Mouse (Mus musculus) intestine, embryonic 15.5 days (tissue): Measurements from ENCODE around the gene Wdr20. TPM values are rescaled to one million over a fixed set of nuclear protein-coding genes. Genes with fewer than 3 reads are reported as not detected.
"Not testable (repeated sequence)": the region's sequence is repeated elsewhere in the genome, so short reads cannot be mapped to it uniquely, and the experiment has no call there.

Experiments used
- ATAC-seq: fragments of 200-750 bp; cut with Nextera tagmentation; 2 replicates; pipeline ENCODE4 v1.8.0; 2017; ENCODE audit warnings: moderate TSS enrichment, moderate library complexity
- H3K27ac ChIP-seq: fragments of 300-500 bp; sonication (generic); 2 replicates; pipeline ENCODE4 v1.5.1; 2015; ENCODE audit warnings: mild to moderate bottlenecking, inconsistent platforms
- H3K27me3 ChIP-seq: fragments of 300-500 bp; sonication (generic); replicated peaks from 2 replicates; pipeline ENCODE4 v1.6.1; 2015; ENCODE audit warnings: inconsistent platforms
- H3K36me3 ChIP-seq: fragments of 300-500 bp; sonication (generic); 2 replicates; pipeline ENCODE4 v1.6.1; 2015; ENCODE audit warnings: inconsistent platforms
- H3K4me1 ChIP-seq: fragments of 300-500 bp; sonication (generic); replicated peaks from 2 replicates; pipeline ENCODE4 v1.6.1; 2015; ENCODE audit warnings: inconsistent platforms
- H3K4me2 ChIP-seq: fragments of 300-500 bp; sonication (generic); replicated peaks from 2 replicates; pipeline ENCODE4 v1.6.1; 2015; ENCODE audit warnings: mild to moderate bottlenecking, inconsistent platforms
- H3K4me3 ChIP-seq: fragments of 300-500 bp; sonication (generic); replicated peaks from 2 replicates; pipeline ENCODE4 v1.5.1; 2015; ENCODE audit warnings: inconsistent platforms
- H3K9ac ChIP-seq: fragments of 300-500 bp; sonication (generic); 2 replicates; pipeline ENCODE4 v1.6.1; 2015; ENCODE audit warnings: inconsistent platforms
- H3K9me3 ChIP-seq: fragments of 300-500 bp; sonication (generic); 2 replicates; pipeline ENCODE4 v1.6.1; 2016; ENCODE audit warnings: inconsistent platforms
- WGBS: fragments of 180-500 bp; shearing (Covaris S2); methylation state at CpG from one replicate; pipeline ENCODE4 v1.1.7; 2015; 5-methylcytosine and 5-hydroxymethylcytosine counted together
- polyA plus RNA-seq: library from polyadenylated mRNA; unstranded; fragments of >200 nt; fragmentation: Nextera tagmentation; extraction: Ambion mirVana; gene quantifications from 2 replicates; pipeline ENCODE4 v1.2.1, GENCODE M21; 2015

Wdr20 gene
- polyA plus RNA-seq, 1 experiment from 2014 or later = 19.8 TPM

DNA sequence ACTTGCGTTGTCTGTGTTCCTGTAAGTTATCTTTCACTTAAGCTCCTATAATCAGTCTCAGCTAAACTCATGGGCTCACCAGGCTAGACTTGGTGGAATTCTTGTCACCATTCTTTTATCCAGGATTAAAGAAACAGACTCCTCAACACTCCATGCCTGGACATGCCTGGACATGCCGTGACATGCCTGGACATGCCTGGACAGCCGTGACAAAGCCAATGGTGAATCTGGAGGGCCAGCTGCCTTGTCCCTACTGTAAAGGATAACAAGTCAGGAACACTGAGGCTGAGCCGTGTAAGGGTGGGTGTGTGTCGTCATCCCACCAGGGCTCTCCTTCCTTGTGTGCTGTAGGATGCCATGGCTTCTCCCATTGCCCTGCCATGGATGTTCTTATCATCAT lies 12.7 kb upstream of the Wdr20 start:
- no peak for ATAC-seq
- no peaks in the 10 kb centered on the region for H3K4me1 ChIP-seq
- 92% methylated on average over 5 of the region's 5 CpGs for WGBS
- H3K27ac ChIP-seq = no peak overlapping the region
- no peaks in the 10 kb centered on the region for H3K36me3 ChIP-seq
- H3K4me2 ChIP-seq = no peak overlapping the region
- H3K9me3 ChIP-seq = no peaks in the 10 kb centered on the region
- no peak overlapping the region for H3K9ac ChIP-seq
- no peak overlapping the region for H3K4me3 ChIP-seq
- 0 out of 2 replicates have a peak, but pooled peaks cover 3% of the 10 kb centered on the region for H3K27me3 ChIP-seq

DNA sequence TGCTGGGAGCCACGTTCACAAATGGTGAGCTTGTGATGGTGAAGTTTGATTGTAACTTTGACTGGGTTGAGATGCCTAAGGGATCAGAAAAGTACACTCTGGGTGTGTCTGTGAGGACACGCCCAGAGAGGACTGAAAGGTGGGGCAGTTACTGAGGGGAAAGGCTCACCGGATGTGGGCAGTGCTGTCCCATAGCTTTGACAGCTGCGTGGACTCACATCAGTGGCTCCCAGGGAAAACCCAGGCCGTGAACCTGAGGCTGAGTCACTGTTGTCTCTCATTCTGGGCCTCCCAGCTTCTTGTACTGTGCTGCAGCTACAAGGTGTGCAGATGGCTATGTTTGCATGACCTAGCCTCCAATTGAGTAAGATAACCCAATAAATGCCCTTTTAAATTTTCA lies 12.3 kb upstream of the Wdr20 start:
- H3K9ac ChIP-seq = no peak overlapping the region
- H3K27me3 ChIP-seq = 0 out of 2 replicates have a peak, but pooled peaks cover under 1% of the 10 kb centered on the region
- WGBS = 68% methylated on average over 5 of the region's 5 CpGs
- H3K27ac ChIP-seq = no peak overlapping the region
- H3K4me1 ChIP-seq = no peaks in the 10 kb centered on the region
- no peaks in the 10 kb centered on the region for H3K9me3 ChIP-seq
- no peak overlapping the region for H3K4me2 ChIP-seq
- H3K4me3 ChIP-seq = no peak overlapping the region
- peak; percentile 31; the same call in 1 of the 2 replicates for ATAC-seq
- H3K36me3 ChIP-seq = no peaks in the 10 kb centered on the region

DNA sequence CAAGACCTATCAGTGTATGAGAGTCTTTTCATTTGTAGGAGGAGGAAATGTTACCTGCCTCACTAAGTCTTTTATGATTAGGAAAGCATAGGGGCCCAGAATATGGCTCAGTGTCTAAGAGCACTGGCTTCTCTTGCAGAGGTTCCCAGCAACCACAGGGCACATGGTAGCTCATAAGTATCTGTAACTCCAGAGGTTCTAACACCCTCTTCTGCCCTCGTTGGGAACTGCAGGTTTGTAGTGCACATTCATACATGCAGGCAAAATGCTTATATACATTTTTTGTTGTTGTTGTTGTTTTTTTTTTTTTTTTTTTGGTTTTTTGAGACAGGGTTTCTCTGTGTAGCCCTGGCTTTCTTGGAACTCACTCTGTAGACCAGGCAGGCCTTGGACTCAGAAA lies 11.3 kb upstream of the Wdr20 start:
- 62% methylated on average over 1 of the region's 1 CpGs for WGBS
- Histone ChIP-seq H3K4me2 (no peak overlapping the region), H3K4me3 (no peak overlapping the region), H3K27ac (no peak overlapping the region), H3K9me3 (no peaks in the 10 kb centered on the region), H3K36me3 (no peaks in the 10 kb centered on the region), H3K4me1 (no peaks in the 10 kb centered on the region), H3K27me3 (no peaks in the 10 kb centered on the region), H3K9ac (no peak overlapping the region)
- ATAC-seq = no peak

DNA sequence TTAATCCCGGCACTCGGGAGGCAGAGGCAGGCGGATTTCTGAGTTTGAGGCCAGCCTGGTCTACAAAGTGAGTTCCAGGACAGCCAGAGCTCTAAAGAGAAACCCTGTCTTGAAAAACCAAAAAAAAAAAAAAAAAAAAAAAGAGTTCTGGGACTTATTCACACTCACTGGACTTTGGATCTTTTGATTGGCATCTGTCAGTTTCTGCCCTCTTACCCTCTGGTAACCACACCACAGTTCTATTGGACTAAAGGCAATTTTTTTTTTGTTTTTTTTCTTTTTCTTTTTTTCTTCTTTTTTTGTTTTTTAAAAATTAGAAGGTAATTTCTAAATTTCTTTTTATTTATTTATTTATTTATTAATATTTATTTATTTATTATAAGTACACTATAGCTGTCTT lies 4.5 kb upstream of the Wdr20 start:
- not testable (repeated sequence) for H3K9ac ChIP-seq, H3K4me2 ChIP-seq, H3K9me3 ChIP-seq, ATAC-seq, H3K27me3 ChIP-seq, H3K4me3 ChIP-seq, H3K4me1 ChIP-seq, H3K27ac ChIP-seq, H3K36me3 ChIP-seq
- 93% methylated on average over 3 of the region's 3 CpGs for WGBS

DNA sequence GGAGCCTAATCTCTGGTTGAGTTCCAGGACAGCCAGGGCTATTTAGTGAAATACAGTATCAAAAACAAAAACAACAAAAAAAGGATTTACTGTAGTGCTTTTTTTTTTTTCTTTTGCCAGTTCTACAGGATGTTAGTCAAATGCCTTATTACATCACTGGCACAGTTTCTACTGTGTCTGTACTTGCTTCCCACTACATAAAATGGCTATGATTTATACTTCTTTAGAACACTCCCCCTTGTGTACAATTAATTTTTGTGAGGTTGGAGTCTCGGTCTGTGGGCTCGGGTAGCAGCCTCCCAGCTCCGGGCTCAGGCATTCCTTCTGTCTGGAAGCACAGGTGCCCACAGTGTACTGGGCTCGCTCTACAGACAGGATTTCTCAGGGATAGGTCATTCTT lies 1.1 kb upstream of the Wdr20 start:
- H3K27me3 ChIP-seq = no peaks in the 10 kb centered on the region
- H3K4me3 ChIP-seq = peak overlapping the region; percentile 98
- WGBS = 10% methylated on average over 4 of the region's 4 CpGs
- no peak overlapping the region for H3K27ac ChIP-seq
- no peaks in the 10 kb centered on the region for H3K36me3 ChIP-seq
- H3K9ac ChIP-seq = no peak overlapping the region
- H3K9me3 ChIP-seq = no peaks in the 10 kb centered on the region
- ATAC-seq = no peak
- peaks cover 13% of the 10 kb centered on the region for H3K4me1 ChIP-seq
- H3K4me2 ChIP-seq = peak overlapping the region; percentile 92

DNA sequence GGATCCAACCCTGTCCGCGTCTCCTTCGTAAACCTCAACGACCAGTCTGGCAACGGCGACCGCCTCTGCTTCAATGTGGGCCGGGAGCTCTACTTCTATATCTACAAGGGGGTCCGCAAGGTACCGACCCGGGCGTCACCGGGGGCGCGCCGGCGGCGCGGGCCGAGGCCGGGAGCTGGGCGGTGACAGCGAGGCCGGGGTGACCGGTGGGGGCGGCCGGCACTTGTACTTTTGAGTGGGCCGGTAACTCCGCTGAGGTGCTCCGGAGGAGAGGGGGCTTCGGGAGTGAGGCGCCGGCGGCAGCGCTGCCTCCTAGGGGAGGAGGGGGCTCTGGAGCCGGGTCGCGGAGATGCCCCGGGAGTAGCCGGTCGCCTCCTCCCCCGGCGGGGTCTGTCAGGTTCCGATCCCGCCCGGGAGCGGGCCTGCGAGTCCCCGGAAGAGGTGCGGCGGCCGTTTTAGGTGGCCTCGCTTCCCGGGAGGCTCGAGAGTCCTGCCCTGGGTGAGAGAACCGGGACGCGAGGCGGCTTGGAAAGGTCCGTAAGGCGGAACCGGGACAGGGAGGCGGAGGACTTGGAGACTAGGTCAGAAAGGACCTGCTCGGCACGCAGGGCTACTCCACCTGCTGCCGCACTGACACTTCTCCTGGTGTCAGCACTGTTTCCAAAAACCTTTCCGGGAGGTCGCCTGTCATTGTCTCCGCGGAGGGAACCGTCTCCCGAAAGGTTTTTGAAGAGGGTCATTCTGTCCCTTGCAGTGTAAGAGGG lies 596 bp downstream of the Wdr20 start:
- Histone ChIP-seq H3K27me3 (no peaks in the 10 kb centered on the region), H3K36me3 (no peaks in the 10 kb centered on the region), H3K4me2 (peak overlapping the region; percentile 83), H3K4me3 (peak overlapping the region; percentile 98), H3K27ac (peak overlapping the region; percentile 79), H3K9ac (peak overlapping the region; percentile 96), H3K4me1 (peaks cover 13% of the 10 kb centered on the region), H3K9me3 (no peaks in the 10 kb centered on the region)
- WGBS = under 1% methylated on average over 71 of the region's 72 CpGs
- ATAC-seq = peak; percentile 63

DNA sequence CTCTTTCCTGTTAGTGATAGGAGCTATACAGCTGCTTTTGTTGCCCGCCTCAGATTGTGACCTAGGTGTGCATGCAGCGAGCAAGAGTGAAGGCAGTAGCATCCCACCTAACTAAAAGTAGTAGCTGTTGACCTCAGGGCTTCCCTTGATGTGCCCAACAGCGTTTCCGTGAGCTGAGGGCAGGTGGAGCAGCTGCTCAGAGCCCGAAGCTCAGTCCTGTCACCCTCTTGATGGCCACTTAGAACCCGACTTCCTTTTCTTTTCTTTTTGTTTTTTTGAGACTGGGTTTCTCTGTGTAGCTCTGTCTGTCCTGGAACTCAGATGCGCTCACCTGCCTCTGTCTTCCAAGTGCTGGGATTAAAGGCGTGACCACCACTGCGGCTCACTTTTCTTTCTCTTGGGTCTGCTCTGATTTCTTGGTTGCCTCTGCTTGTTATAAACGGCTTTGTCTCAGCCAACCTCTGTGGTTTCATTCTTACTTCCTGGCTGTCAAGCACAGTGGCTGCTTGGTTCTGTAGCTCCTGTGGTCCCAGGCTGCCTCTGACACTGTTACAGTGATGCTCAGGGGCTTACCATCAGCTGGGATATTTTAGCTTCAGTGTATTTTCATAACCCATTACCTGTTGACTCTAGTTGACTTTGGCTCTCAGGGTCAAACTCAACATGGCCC lies 13.2 kb downstream of the Wdr20 start:
- H3K9me3 ChIP-seq = no peaks in the 10 kb centered on the region
- 0 out of 2 replicates have a peak, but pooled peaks cover 2% of the 10 kb centered on the region for H3K4me1 ChIP-seq
- H3K4me2 ChIP-seq = no peak overlapping the region
- H3K27ac ChIP-seq = no peak overlapping the region
- no peak overlapping the region for H3K9ac ChIP-seq
- ATAC-seq = no peak
- H3K36me3 ChIP-seq = 0 out of 2 replicates have a peak, but pooled peaks cover 4% of the 10 kb centered on the region
- H3K27me3 ChIP-seq = no peaks in the 10 kb centered on the region
- WGBS = 78% methylated on average over 10 of the region's 10 CpGs
- no peak overlapping the region for H3K4me3 ChIP-seq

DNA sequence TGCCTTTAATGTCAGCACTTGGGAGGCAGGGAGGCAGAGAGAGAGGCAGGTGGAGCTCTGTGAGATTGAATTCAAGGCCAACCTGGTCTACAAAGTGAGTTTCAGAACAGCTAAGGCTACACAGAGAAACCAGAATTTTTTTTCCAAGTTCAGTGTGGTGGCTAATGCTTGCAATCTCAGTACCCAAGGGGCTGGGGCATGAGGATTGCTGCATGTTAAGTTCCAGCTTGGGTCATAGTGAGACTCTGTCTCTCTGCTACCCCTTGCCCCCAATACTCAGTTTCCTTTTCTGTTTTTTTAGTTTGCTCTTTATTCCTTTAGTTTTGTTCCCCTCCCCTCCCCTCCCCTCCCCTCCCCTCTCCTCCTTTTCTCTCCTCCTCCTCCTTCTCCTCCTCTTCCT lies 15.0 kb downstream of the Wdr20 start:
- H3K36me3 ChIP-seq = 0 out of 2 replicates have a peak, but pooled peaks cover 4% of the 10 kb centered on the region
- H3K4me2 ChIP-seq = no peak overlapping the region
- peaks cover 9% of the 10 kb centered on the region; the same call in 1 of the 2 replicates for H3K4me1 ChIP-seq
- no peaks in the 10 kb centered on the region for H3K27me3 ChIP-seq
- no peak overlapping the region for H3K4me3 ChIP-seq
- ATAC-seq = no peak
- no peaks in the 10 kb centered on the region for H3K9me3 ChIP-seq
- H3K27ac ChIP-seq = no peak overlapping the region
- H3K9ac ChIP-seq = no peak overlapping the region

DNA sequence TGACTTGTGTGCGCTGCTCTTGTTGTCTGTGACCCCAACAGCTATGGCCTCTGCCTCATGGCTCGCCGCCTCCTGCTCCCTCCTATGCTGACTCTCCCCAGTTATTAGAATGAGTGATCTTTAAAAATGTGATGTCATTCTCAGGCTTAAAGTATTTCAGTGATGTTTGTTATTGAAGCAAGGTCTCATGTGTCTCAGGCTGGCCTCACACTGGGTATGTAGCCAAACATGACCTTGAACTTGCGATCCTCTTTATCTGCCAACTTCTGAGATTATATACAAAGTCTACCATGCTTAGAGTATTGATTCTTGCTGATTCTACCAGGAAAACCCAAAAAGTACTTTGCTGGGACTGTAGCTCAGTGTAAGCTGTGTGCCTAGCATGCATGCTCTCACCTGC lies 16.2 kb downstream of the Wdr20 start:
- WGBS = 94% methylated on average over 4 of the region's 4 CpGs
- no peak overlapping the region for H3K4me3 ChIP-seq
- H3K4me2 ChIP-seq = no peak overlapping the region
- ATAC-seq = no peak
- no peaks in the 10 kb centered on the region for H3K9me3 ChIP-seq
- no peak overlapping the region for H3K9ac ChIP-seq
- peaks cover 9% of the 10 kb centered on the region; the same call in 1 of the 2 replicates for H3K4me1 ChIP-seq
- no peak overlapping the region for H3K27ac ChIP-seq
- H3K36me3 ChIP-seq = 0 out of 2 replicates have a peak, but pooled peaks cover 4% of the 10 kb centered on the region
- H3K27me3 ChIP-seq = no peaks in the 10 kb centered on the region

DNA sequence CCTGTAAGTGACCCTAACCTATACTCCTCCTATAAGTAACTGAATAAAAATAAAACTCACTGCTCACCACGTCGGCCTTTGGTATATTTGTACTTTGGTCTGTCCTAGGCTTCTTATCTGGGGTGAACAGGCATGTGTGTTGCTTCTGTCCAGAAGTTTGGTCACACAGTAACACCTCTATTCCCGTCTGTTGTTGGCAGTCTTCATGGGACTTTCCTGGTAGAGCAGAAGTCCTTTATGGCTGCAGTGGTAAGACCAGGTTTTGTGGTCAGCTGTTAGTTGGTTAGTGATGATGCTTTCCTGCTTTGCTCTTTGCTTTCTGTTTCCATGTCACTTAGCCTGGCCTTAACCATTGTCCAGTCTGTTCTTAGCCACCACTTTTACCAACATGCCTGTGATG lies 19.4 kb downstream of the Wdr20 start:
- Histone ChIP-seq H3K27me3 (no peaks in the 10 kb centered on the region), H3K36me3 (0 out of 2 replicates have a peak, but pooled peaks cover 4% of the 10 kb centered on the region), H3K4me1 (peaks cover 7% of the 10 kb centered on the region; the same call in 1 of the 2 replicates), H3K4me2 (no peak overlapping the region), H3K4me3 (no peak overlapping the region), H3K9ac (no peak overlapping the region), H3K27ac (no peak overlapping the region), H3K9me3 (no peaks in the 10 kb centered on the region)
- no peak for ATAC-seq
- 70% methylated on average over 3 of the region's 3 CpGs for WGBS

DNA sequence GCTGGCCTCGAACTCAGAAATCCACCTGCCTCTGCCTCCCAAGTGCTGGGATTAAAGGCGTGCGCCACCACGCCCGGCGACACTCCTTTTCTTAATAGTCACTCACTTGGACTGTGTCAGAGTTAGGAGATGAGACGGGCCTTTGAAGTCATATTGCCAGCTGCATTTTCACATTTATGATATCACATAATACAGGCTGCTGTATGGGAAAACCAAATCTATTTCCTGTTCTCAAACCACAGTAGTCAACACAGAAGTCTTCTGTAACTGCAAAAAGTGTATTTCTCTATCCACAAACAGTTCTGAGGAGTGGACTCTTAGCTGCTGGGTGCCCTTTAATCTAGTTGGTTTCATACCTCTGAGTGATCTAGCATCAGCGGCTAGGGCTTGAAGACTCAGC lies 21.2 kb downstream of the Wdr20 start:
- Histone ChIP-seq H3K27me3 (no peaks in the 10 kb centered on the region), H3K36me3 (0 out of 2 replicates have a peak, but pooled peaks cover 4% of the 10 kb centered on the region), H3K9ac (no peak overlapping the region), H3K4me3 (no peak overlapping the region), H3K27ac (no peak overlapping the region), H3K4me1 (peaks cover 7% of the 10 kb centered on the region; the same call in 1 of the 2 replicates), H3K4me2 (no peak overlapping the region), H3K9me3 (no peaks in the 10 kb centered on the region)
- no peak for ATAC-seq
- WGBS = 94% methylated on average over 8 of the region's 8 CpGs

DNA sequence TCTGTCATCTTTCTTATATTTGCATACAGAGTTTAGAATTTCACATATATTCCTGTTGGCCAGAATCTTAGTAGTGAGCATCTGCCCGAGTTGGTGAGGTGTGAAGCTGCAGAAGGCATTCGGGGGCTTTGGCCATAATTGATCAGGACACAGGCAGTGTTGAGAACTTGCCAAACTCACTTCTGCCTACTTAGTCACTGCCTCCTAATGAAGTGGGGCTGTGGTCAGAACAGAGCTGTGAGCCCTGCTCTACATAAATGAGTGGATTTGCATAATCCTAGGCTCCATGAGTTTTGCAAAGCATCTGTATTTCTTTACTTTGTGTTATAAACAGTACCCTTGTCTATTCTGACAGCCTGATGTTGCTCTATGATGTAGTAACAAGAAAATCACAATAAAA lies 24.6 kb downstream of the Wdr20 start:
- no peak for ATAC-seq

More for the DNA sequence above, 24.6 kb downstream of the Wdr20 start:
- no peaks in the 10 kb centered on the region for H3K4me1 ChIP-seq
- H3K4me3 ChIP-seq = no peak overlapping the region
- H3K27me3 ChIP-seq = no peaks in the 10 kb centered on the region
- WGBS = 79% methylated on average over 2 of the region's 2 CpGs
- no peak overlapping the region for H3K4me2 ChIP-seq
- H3K9ac ChIP-seq = no peak overlapping the region
- no peak overlapping the region for H3K27ac ChIP-seq
- no peaks in the 10 kb centered on the region for H3K9me3 ChIP-seq
- no peaks in the 10 kb centered on the region for H3K36me3 ChIP-seq
